Mouse (Mus musculus) hindbrain, postnatal 0 days (tissue): ENCODE results near the gene Fcgr4. TPM values are rescaled to one million over a fixed set of nuclear protein-coding genes. Genes with fewer than 3 reads are reported as not detected.
"Not testable (repeated sequence)": the region's sequence is repeated elsewhere in the genome, so short reads cannot be mapped to it uniquely, and the experiment has no call there.

Experiments
- ATAC-seq: fragments of 200-750 bp; cut with Nextera tagmentation; 2 replicates; pipeline ENCODE4 v1.8.0; 2017; ENCODE audit warnings: mild to moderate bottlenecking, moderate TSS enrichment, moderate library complexity
- DNase-seq: peaks from one replicate; pipeline ENCODE4 v3.0.0-alpha.2; 2015; ENCODE audit warnings: low spot score
- H3K27ac ChIP-seq: fragments of 300-500 bp; sonication (generic); 2 replicates; pipeline ENCODE4 v1.5.1; 2014; ENCODE audit warnings: mild to moderate bottlenecking
- H3K27me3 ChIP-seq: fragments of 300-500 bp; sonication (generic); 2 replicates; pipeline ENCODE4 v1.6.1; 2014; ENCODE audit warnings: low read length, mixed read lengths; ENCODE audit not compliant: insufficient read depth
- H3K36me3 ChIP-seq: fragments of 300-500 bp; sonication (generic); 2 replicates; pipeline ENCODE4 v1.6.1; 2014; ENCODE audit warnings: low read length, mixed read lengths; ENCODE audit not compliant: insufficient read depth
- H3K4me1 ChIP-seq: fragments of 300-500 bp; sonication (generic); 2 replicates; pipeline ENCODE4 v1.6.1; 2014; ENCODE audit warnings: antibody characterized with exemption, low read length, mixed read lengths; ENCODE audit not compliant: insufficient read depth
- H3K4me2 ChIP-seq: fragments of 300-500 bp; sonication (generic); 2 replicates; pipeline ENCODE4 v1.6.1; 2014; ENCODE audit warnings: low read depth, mild to moderate bottlenecking, low read length, moderate library complexity, mixed read lengths
- H3K4me3 ChIP-seq: fragments of 300-500 bp; sonication (generic); 2 replicates; pipeline ENCODE4 v1.5.1; 2014; ENCODE audit warnings: low read length
- H3K9ac ChIP-seq: fragments of 300-500 bp; sonication (generic); replicated peaks from 2 replicates; pipeline ENCODE4 v1.6.1; 2014; ENCODE audit warnings: mild to moderate bottlenecking, low read length, moderate library complexity, mixed read lengths
- H3K9me3 ChIP-seq: fragments of 300-500 bp; sonication (generic); 2 replicates; pipeline ENCODE4 v1.6.1; 2016; ENCODE audit warnings: low read length, mixed read lengths
- CTCF ChIP-seq: IDR thresholded peaks from 2 replicates; pipeline ENCODE4 v1.5.1; 2016; ENCODE audit warnings: antibody characterized with exemption, control low read depth, low read depth
- WGBS: fragments of 180-500 bp; shearing (Covaris S2); extraction: QIAGEN DNeasy Blood & Tissue Kit; methylation state at CpG from one replicate; pipeline ENCODE4 v1.1.7; 2014; 5-methylcytosine and 5-hydroxymethylcytosine counted together
- polyA plus RNA-seq: library from polyadenylated mRNA; unstranded; fragments of >200 nt; fragmentation: Nextera tagmentation; extraction: Ambion mirVana; gene quantifications from 2 replicates; pipeline ENCODE4 v1.2.1, GENCODE M21; 2015
- total RNA-seq: library from RNA; depleted of rRNA; stranded (reverse); fragments of >200 nt; gene quantifications from 2 replicates; pipeline ENCODE4 v1.2.3, GENCODE M21; 2014; rRNA removed

The Fcgr4 gene
- total RNA-seq (0.58 TPM in 1 of 2 replicates, not detected in the other), polyA plus RNA-seq (0.55 and 0.71 TPM in 2 replicates)

- Histone ChIP-seq H3K9me3 (no peaks in the 10 kb centered on the region), H3K9ac (no peak within 1 kb of the TSS), H3K4me3 (no peak within 1 kb of the TSS), H3K36me3 (no peaks in the 10 kb centered on the region), H3K4me1 (no peaks in the 10 kb centered on the region), H3K4me2 (no peak within 1 kb of the TSS), H3K27me3 (no peaks in the 10 kb centered on the region), H3K27ac (no peak within 1 kb of the TSS)
- DNase-seq (no peak), ATAC-seq (no peak)
- WGBS: 85% methylated on average over 2 of the region's 2 CpGs
- no peak for TF ChIP-seq CTCF
Observed at GRCm38 (mm10) chr1:171018737-171019136, at the start of gene Fcgr4. TSS of gene Fcgr4 (plus strand) at chr1:171018920.

- Histone ChIP-seq H3K27me3 (no peaks in the 10 kb centered on the region), H3K4me2 (no peak overlapping the region), H3K36me3 (no peaks in the 10 kb centered on the region), H3K4me3 (no peak overlapping the region), H3K9me3 (no peaks in the 10 kb centered on the region), H3K9ac (no peak overlapping the region), H3K27ac (no peak overlapping the region), H3K4me1 (no peaks in the 10 kb centered on the region)
- DNase-seq (no peak), ATAC-seq (no peak)
- no peak for TF ChIP-seq CTCF
- WGBS: 85% methylated on average over 6 of the region's 6 CpGs
Observed at GRCm38 (mm10) chr1:170972494-170972893, 46.2 kb upstream of the Fcgr4 start.

GRCm38 (mm10) chr1:170972936-170973335, 45.8 kb upstream of the Fcgr4 start:
- no peak overlapping the region for H3K4me3 ChIP-seq
- no peak for TF ChIP-seq CTCF
- no peaks in the 10 kb centered on the region for H3K4me1 ChIP-seq
- H3K27ac ChIP-seq: no peak overlapping the region
- no peak overlapping the region for H3K9ac ChIP-seq
- H3K9me3 ChIP-seq: no peaks in the 10 kb centered on the region
- H3K36me3 ChIP-seq: no peaks in the 10 kb centered on the region
- ATAC-seq (no peak), DNase-seq (no peak)
- WGBS: 88% methylated on average over 4 of the region's 4 CpGs
- no peak overlapping the region for H3K4me2 ChIP-seq
- H3K27me3 ChIP-seq: no peaks in the 10 kb centered on the region

GRCm38 (mm10) chr1:170974171-170974570, 44.5 kb upstream of the Fcgr4 start:
- Histone ChIP-seq H3K9me3 (no peaks in the 10 kb centered on the region), H3K27me3 (no peaks in the 10 kb centered on the region), H3K36me3 (no peaks in the 10 kb centered on the region), H3K4me1 (no peaks in the 10 kb centered on the region), H3K4me2 (no peak overlapping the region), H3K9ac (no peak overlapping the region), H3K27ac (no peak overlapping the region), H3K4me3 (no peak overlapping the region)
- no peak for ATAC-seq
- TF ChIP-seq CTCF: no peak
- no peak for DNase-seq
- WGBS: 82% methylated on average over 8 of the region's 8 CpGs

- Histone ChIP-seq H3K4me3 (no peak overlapping the region), H3K9ac (no peak overlapping the region), H3K27me3 (no peaks in the 10 kb centered on the region), H3K27ac (no peak overlapping the region), H3K9me3 (no peaks in the 10 kb centered on the region), H3K36me3 (no peaks in the 10 kb centered on the region), H3K4me1 (no peaks in the 10 kb centered on the region), H3K4me2 (no peak overlapping the region)
- DNase-seq (no peak), ATAC-seq (no peak)
- no peak for TF ChIP-seq CTCF
- 91% methylated on average over 2 of the region's 2 CpGs for WGBS
Observed at GRCm38 (mm10) chr1:170974736-170975135, 44.0 kb upstream of the Fcgr4 start.

GRCm38 (mm10) chr1:170975350-170975749, 43.4 kb upstream of the Fcgr4 start:
- not testable (repeated sequence) for H3K27me3 ChIP-seq, H3K9me3 ChIP-seq, H3K36me3 ChIP-seq, ATAC-seq, H3K9ac ChIP-seq, H3K4me2 ChIP-seq, H3K27ac ChIP-seq, DNase-seq, H3K4me1 ChIP-seq, H3K4me3 ChIP-seq
- 83% methylated on average over 2 of the region's 2 CpGs for WGBS

GRCm38 (mm10) chr1:170975751-170976161, 43.0 kb upstream of the Fcgr4 start:
- Histone ChIP-seq H3K4me3 (no peak overlapping the region), H3K9ac (no peak overlapping the region), H3K4me1 (no peaks in the 10 kb centered on the region), H3K4me2 (no peak overlapping the region), H3K36me3 (no peaks in the 10 kb centered on the region), H3K9me3 (no peaks in the 10 kb centered on the region), H3K27me3 (no peaks in the 10 kb centered on the region), H3K27ac (no peak overlapping the region)
- DNase-seq (no peak), ATAC-seq (no peak)
- WGBS: 55% methylated on average over 7 of the region's 7 CpGs
- TF ChIP-seq CTCF: no peak
